Comparison of ENCODE assay signal across 9 mouse cellular contexts in genomic region chr16:51937298-51937697, GRCm38 (mm10).
DNase-seq lines count a peak whose midpoint lies in the region; ATAC-seq lines count a peak whose summit lies in the region.
"Had no signal": no experiment of that assay in that cellular context is flagged by ENCODE, and none has a peak within 500 bp of the region (broad histone marks: within the 10 kb centered on the region; RNA-seq: fewer than 3 reads in every experiment).

No protein-coding gene starts in this region.

- peak; percentile 14 for DNase-seq in gastrocnemius, adult 18-20 months (ENCODE audit: low spot score)
- no peak for DNase-seq in gastrocnemius, postnatal 25 days
- peak; percentile 91 to 94 for DNase-seq in cerebellum, postnatal 14 days
- DNase-seq in layer of hippocampus, adult 9-10 months (ENCODE audit: low spot score): peak; percentile 55
- peak; percentile 56 to 61 for DNase-seq in right cerebral cortex, adult 2 months (ENCODE audit: low spot score in 2 of 2)
- DNase-seq in kidney, postnatal 14 days: no peak
- DNase-seq in urinary bladder, adult 2 months (ENCODE audit: low spot score): no peak
- DNase-seq: adrenal gland, adult 2 months had no signal

- ATAC-seq in erythroblast, adult 5-6 weeks (replicated peaks; ENCODE audit: low FRiP score, poor library complexity, severe bottlenecking): no peak

Comparison
In these comparisons a context has a peak if more than half of its experiments do, and no peak if none do; other contexts are left out.
1. DNase-seq: peak in gastrocnemius, adult 18-20 months (single experiment), cerebellum, postnatal 14 days (2 of 2), layer of hippocampus, adult 9-10 months (single experiment) and right cerebral cortex, adult 2 months (2 of 2); none in gastrocnemius, postnatal 25 days (single experiment), kidney, postnatal 14 days (single experiment) and urinary bladder, adult 2 months (single experiment).